Mouse (Mus musculus): Measurements from ENCODE around the gene Ezr. TPM values are rescaled to one million over a fixed set of nuclear protein-coding genes. Genes with fewer than 3 reads are reported as not detected.

Ezr gene
- polyA plus RNA-seq, 1 experiment from 2014 or later, result 342 TPM

GRCm38 (mm10) chr17:6816151-6816550, 33.6 kb upstream of the Ezr start:
- Histone ChIP-seq H3K9ac (ENCODE audit: low read depth, low read length) (no peak overlapping the region), H3K4me1 (replicated peaks; ENCODE audit: control insufficient read depth, insufficient read depth, low read length) (peaks cover 19% of the 10 kb centered on the region), H3K27me3 (replicated peaks; ENCODE audit: control insufficient read depth, insufficient read depth, low read length) (no peaks in the 10 kb centered on the region), H3K9me3 (ENCODE audit: control insufficient read depth) (no peaks in the 10 kb centered on the region), H3K4me2 (replicated peaks; ENCODE audit: low read depth) (no peak overlapping the region), H3K4me3 (ENCODE audit: low read depth, low read length) (no peak overlapping the region), H3K27ac (ENCODE audit: low read depth, low read length) (peak overlapping the region; percentile 30), H3K36me3 (ENCODE audit: control insufficient read depth, insufficient read depth) (no peaks in the 10 kb centered on the region)
- peak; percentile 68 for ATAC-seq
- 18% methylated on average over 1 of the region's 1 CpGs for WGBS
- no peak for TF ChIP-seq CTCF (IDR thresholded peaks at IDR 0.05; ENCODE audit: low read depth)

- no peak for TF ChIP-seq CTCF (IDR thresholded peaks at IDR 0.05; ENCODE audit: low read depth)
- H3K9me3 ChIP-seq (ENCODE audit: control insufficient read depth), result no peaks in the 10 kb centered on the region
- H3K27me3 ChIP-seq (replicated peaks; ENCODE audit: control insufficient read depth, insufficient read depth, low read length), result no peaks in the 10 kb centered on the region
- ATAC-seq, result peak; percentile 14; the same call in 1 of the 2 replicates
- peaks cover 19% of the 10 kb centered on the region for H3K4me1 ChIP-seq (replicated peaks; ENCODE audit: control insufficient read depth, insufficient read depth, low read length)
- 8% methylated on average over 4 of the region's 4 CpGs for WGBS
- H3K4me3 ChIP-seq (ENCODE audit: low read depth, low read length), result no peak overlapping the region
- H3K4me2 ChIP-seq (replicated peaks; ENCODE audit: low read depth), result no peak overlapping the region
- 0 out of 2 replicates have a peak overlapping the region, but pooled peaks have one; percentile 46 for H3K27ac ChIP-seq (ENCODE audit: low read depth, low read length)
- H3K9ac ChIP-seq (ENCODE audit: low read depth, low read length), result no peak overlapping the region
- no peaks in the 10 kb centered on the region for H3K36me3 ChIP-seq (ENCODE audit: control insufficient read depth, insufficient read depth)
These were observed 32.1 kb upstream of the Ezr start for GRCm38 (mm10) chr17:6814656-6815055.

DNA sequence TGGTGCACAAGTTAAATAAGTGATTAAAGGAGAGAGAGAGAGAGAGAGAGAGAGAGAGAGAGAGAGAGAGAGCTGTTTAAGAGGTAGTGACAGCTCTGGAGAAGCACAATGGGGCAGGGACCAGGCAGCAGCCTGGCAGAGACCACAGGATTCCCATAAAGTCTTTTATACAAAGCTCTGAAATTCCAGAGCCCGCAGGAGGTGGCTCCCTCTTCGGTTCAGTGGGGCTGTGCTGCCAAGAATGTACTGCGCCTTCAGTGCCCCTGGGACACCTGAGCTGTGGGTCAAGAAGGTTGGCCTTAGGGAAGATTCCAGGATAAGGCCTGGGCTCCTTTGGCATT, 30.2 kb upstream of the Ezr start:
- Histone ChIP-seq H3K4me2 (replicated peaks; ENCODE audit: low read depth) (no peak overlapping the region), H3K27me3 (replicated peaks; ENCODE audit: control insufficient read depth, insufficient read depth, low read length) (no peaks in the 10 kb centered on the region), H3K9me3 (ENCODE audit: control insufficient read depth) (no peaks in the 10 kb centered on the region), H3K9ac (ENCODE audit: low read depth, low read length) (no peak overlapping the region), H3K36me3 (ENCODE audit: control insufficient read depth, insufficient read depth) (no peaks in the 10 kb centered on the region), H3K27ac (ENCODE audit: low read depth, low read length) (peak overlapping the region; percentile 76), H3K4me1 (replicated peaks; ENCODE audit: control insufficient read depth, insufficient read depth, low read length) (peaks cover 19% of the 10 kb centered on the region), H3K4me3 (ENCODE audit: low read depth, low read length) (no peak overlapping the region)
- TF ChIP-seq CTCF (IDR thresholded peaks at IDR 0.05; ENCODE audit: low read depth), result no peak
- no peak for ATAC-seq
- 19% methylated on average over 3 of the region's 3 CpGs for WGBS

- no peak overlapping the region for H3K9ac ChIP-seq (ENCODE audit: low read depth, low read length)
- peaks cover 19% of the 10 kb centered on the region for H3K4me1 ChIP-seq (replicated peaks; ENCODE audit: control insufficient read depth, insufficient read depth, low read length)
- H3K4me2 ChIP-seq (replicated peaks; ENCODE audit: low read depth), result no peak overlapping the region
- ATAC-seq, result peak; percentile 23
- no peak for TF ChIP-seq CTCF (IDR thresholded peaks at IDR 0.05; ENCODE audit: low read depth)
- H3K36me3 ChIP-seq (ENCODE audit: control insufficient read depth, insufficient read depth), result no peaks in the 10 kb centered on the region
- no peaks in the 10 kb centered on the region for H3K9me3 ChIP-seq (ENCODE audit: control insufficient read depth)
- H3K4me3 ChIP-seq (ENCODE audit: low read depth, low read length), result no peak overlapping the region
- peak overlapping the region; percentile 76 for H3K27ac ChIP-seq (ENCODE audit: low read depth, low read length)
- WGBS, result 29% methylated on average over 7 of the region's 7 CpGs
- no peaks in the 10 kb centered on the region for H3K27me3 ChIP-seq (replicated peaks; ENCODE audit: control insufficient read depth, insufficient read depth, low read length)
These were observed 29.6 kb upstream of the Ezr start for GRCm38 (mm10) chr17:6811931-6812850.

GRCm38 (mm10) chr17:6809331-6809730, 26.7 kb upstream of the Ezr start:
- peak overlapping the region; percentile 89; the same call in 1 of the 2 replicates for H3K27ac ChIP-seq (ENCODE audit: low read depth, low read length)
- no peaks in the 10 kb centered on the region for H3K36me3 ChIP-seq (ENCODE audit: control insufficient read depth, insufficient read depth)
- no peak for TF ChIP-seq CTCF (IDR thresholded peaks at IDR 0.05; ENCODE audit: low read depth)
- no peak for ATAC-seq
- H3K4me2 ChIP-seq (replicated peaks; ENCODE audit: low read depth), result no peak overlapping the region
- H3K9me3 ChIP-seq (ENCODE audit: control insufficient read depth), result no peaks in the 10 kb centered on the region
- no peak overlapping the region for H3K4me3 ChIP-seq (ENCODE audit: low read depth, low read length)
- peaks cover 15% of the 10 kb centered on the region for H3K4me1 ChIP-seq (replicated peaks; ENCODE audit: control insufficient read depth, insufficient read depth, low read length)
- 62% methylated on average over 3 of the region's 3 CpGs for WGBS
- no peaks in the 10 kb centered on the region for H3K27me3 ChIP-seq (replicated peaks; ENCODE audit: control insufficient read depth, insufficient read depth, low read length)
- H3K9ac ChIP-seq (ENCODE audit: low read depth, low read length), result no peak overlapping the region

- Histone ChIP-seq H3K4me1 (replicated peaks; ENCODE audit: control insufficient read depth, insufficient read depth, low read length) (peaks cover 13% of the 10 kb centered on the region; the same call in 1 of the 2 replicates), H3K9me3 (ENCODE audit: control insufficient read depth) (no peaks in the 10 kb centered on the region), H3K27ac (ENCODE audit: low read depth, low read length) (peak overlapping the region; percentile 89), H3K36me3 (ENCODE audit: control insufficient read depth, insufficient read depth) (no peaks in the 10 kb centered on the region), H3K4me3 (ENCODE audit: low read depth, low read length) (no peak overlapping the region), H3K9ac (ENCODE audit: low read depth, low read length) (no peak overlapping the region), H3K27me3 (replicated peaks; ENCODE audit: control insufficient read depth, insufficient read depth, low read length) (no peaks in the 10 kb centered on the region), H3K4me2 (replicated peaks; ENCODE audit: low read depth) (no peak overlapping the region)
- no peak for TF ChIP-seq CTCF (IDR thresholded peaks at IDR 0.05; ENCODE audit: low read depth)
- WGBS, result 46% methylated on average over 8 of the region's 8 CpGs
- ATAC-seq, result peak; percentile 52
These were observed 26.1 kb upstream of the Ezr start for GRCm38 (mm10) chr17:6808521-6809165.
